Mouse (Mus musculus) left cerebral cortex, postnatal 10 days (tissue): ENCODE measurements around the gene Rps24. TPM values are rescaled to one million over a fixed set of nuclear protein-coding genes. Genes with fewer than 3 reads are reported as not detected.
A peak's percentile ranks its signal among the peaks of the same experiment; 100 is the strongest.

Experiments used
- DNase-seq, 2 experiments: peaks; one replicate each; pipeline ENCODE4 v3.0.0; 2021 to 2022; ENCODE audit warnings: low spot score in 2 of 2, mixed read lengths in 1 of 2; ENCODE audit errors: extremely low spot score in 1 of 2
- intact Hi-C: fragments of 180-260 bp; cut with DNase I; formaldehyde crosslinking; loops from one replicate; pipeline ENCODE4 v1.15.1; 2025
- total RNA-seq, 2 experiments: library from RNA; stranded (reverse); gene quantifications; 2 replicates each; pipeline ENCODE4 v1.2.3; 2021

The Rps24 gene
- total RNA-seq, 2 experiments from 2014 or later: 926 to 937 TPM

GRCm38 (mm10) chr14:24508070-24508773, 21.3 kb downstream of the Rps24 start:
- intact Hi-C loops: loop anchor here (10.0 kb wide), 2 partner anchors 267 to 337 kb away; no protein-coding TSS in a partner anchor
- DNase-seq: no peak

GRCm38 (mm10) chr14:24509557-24509956, 22.6 kb downstream of the Rps24 start:
- DNase-seq: no peak
- intact Hi-C loops: loop anchor here (10.0 kb wide), 2 partner anchors 265 to 335 kb away; no protein-coding TSS in a partner anchor

GRCm38 (mm10) chr14:24510218-24510617, 23.3 kb downstream of the Rps24 start:
- intact Hi-C loops: no loop called here
- no peak for DNase-seq

- no peak for DNase-seq
- intact Hi-C loops: no loop called here
These were observed 23.8 kb downstream of the Rps24 start for GRCm38 (mm10) chr14:24510679-24511078.

GRCm38 (mm10) chr14:24512527-24513161, 25.7 kb downstream of the Rps24 start:
- no peak for DNase-seq
- intact Hi-C loops: no loop called here

- no peak for DNase-seq
- intact Hi-C loops: no loop called here
These were observed 34.7 kb downstream of the Rps24 start for GRCm38 (mm10) chr14:24521597-24521996.

- intact Hi-C loops: no loop called here
These were observed 38.2 kb downstream of the Rps24 start for GRCm38 (mm10) chr14:24525137-24525536.

GRCm38 (mm10) chr14:24525677-24526415, 38.9 kb downstream of the Rps24 start:
- DNase-seq: no peak
- intact Hi-C loops: no loop called here

More at GRCm38 (mm10) chr14:24525137-24525536, 38.2 kb downstream of the Rps24 start:
- no peak for DNase-seq

GRCm38 (mm10) chr14:24526440-24526839, 39.5 kb downstream of the Rps24 start:
- peak in 1 of 2 experiments; percentile 31 for DNase-seq
- intact Hi-C loops: no loop called here

- DNase-seq: peak in 1 of 2 experiments; percentile 33
- intact Hi-C loops: no loop called here
These were observed 43.3 kb downstream of the Rps24 start for GRCm38 (mm10) chr14:24530228-24530627.

- no peak for DNase-seq
- intact Hi-C loops: no loop called here
These were observed 48.1 kb downstream of the Rps24 start for GRCm38 (mm10) chr14:24534865-24535545.

GRCm38 (mm10) chr14:24542901-24543300, 56.0 kb downstream of the Rps24 start:
- no peak for DNase-seq
- intact Hi-C loops: no loop called here

GRCm38 (mm10) chr14:24544057-24544456, 57.1 kb downstream of the Rps24 start:
- DNase-seq: peak in 1 of 2 experiments; percentile 43
- intact Hi-C loops: no loop called here

Other genes starting within 250 kb of the Rps24 start
- gene Dlg5, start 241.2 kb upstream of the Rps24 start, total RNA-seq: 10 to 100 TPM; 52.3 to 57.3 TPM
- gene E330034G19Rik, start 193.9 kb upstream of the Rps24 start, total RNA-seq: not detected
- 10 to 100 TPM; 29.2 to 34.8 TPM for gene Polr3a, start 67 bp upstream of the Rps24 start, total RNA-seq